Mouse (Mus musculus) midbrain, embryonic 16.5 days (tissue): ENCODE results near the gene Fam222b. TPM values are rescaled to one million over a fixed set of nuclear protein-coding genes. Genes with fewer than 3 reads are reported as not detected.

Experiments used
- ATAC-seq: fragments of 200-750 bp; cut with Nextera tagmentation; 2 replicates; pipeline ENCODE4 v1.8.0; 2017; ENCODE audit warnings: moderate TSS enrichment
- H3K27ac ChIP-seq: fragments of 300-500 bp; sonication (generic); 2 replicates; pipeline ENCODE4 v1.5.1; 2014; ENCODE audit warnings: mild to moderate bottlenecking, low read length, mixed read lengths
- H3K27me3 ChIP-seq: fragments of 300-500 bp; sonication (generic); 2 replicates; pipeline ENCODE4 v1.6.1; 2014; ENCODE audit warnings: low read depth, low read length, mixed read lengths; ENCODE audit not compliant: control insufficient read depth, insufficient read depth
- H3K36me3 ChIP-seq: fragments of 300-500 bp; sonication (generic); 2 replicates; pipeline ENCODE4 v1.6.1; 2014; ENCODE audit warnings: mild to moderate bottlenecking, low read length, moderate library complexity, mixed read lengths; ENCODE audit not compliant: control insufficient read depth, insufficient read depth
- H3K4me1 ChIP-seq: fragments of 300-500 bp; sonication (generic); 2 replicates; pipeline ENCODE4 v1.6.1; 2014; ENCODE audit warnings: mild to moderate bottlenecking, low read length, mixed read lengths; ENCODE audit not compliant: control insufficient read depth, insufficient read depth
- H3K4me2 ChIP-seq: fragments of 300-500 bp; sonication (generic); 2 replicates; pipeline ENCODE4 v1.6.1; 2014; ENCODE audit warnings: mild to moderate bottlenecking, low read length, mixed read lengths
- H3K4me3 ChIP-seq: fragments of 300-500 bp; sonication (generic); 2 replicates; pipeline ENCODE4 v1.5.1; 2014; ENCODE audit warnings: low read depth, mild to moderate bottlenecking, low read length, moderate library complexity, mixed read lengths
- H3K9ac ChIP-seq: fragments of 300-500 bp; sonication (generic); 2 replicates; pipeline ENCODE4 v1.6.1; 2014; ENCODE audit warnings: low read depth, low read length, mixed read lengths
- H3K9me3 ChIP-seq: fragments of 300-500 bp; sonication (generic); replicated peaks from 2 replicates; pipeline ENCODE4 v1.6.1; 2014; ENCODE audit warnings: mild to moderate bottlenecking, low read length, mixed read lengths; ENCODE audit not compliant: control insufficient read depth, poor library complexity, severe bottlenecking
- WGBS: fragments of 180-500 bp; shearing (Covaris S2); extraction: QIAGEN DNeasy Blood & Tissue Kit; methylation state at CpG from one replicate; pipeline ENCODE4 v1.1.7; 2014; 5-methylcytosine and 5-hydroxymethylcytosine counted together
- microRNA counts: library from miRNA; unstranded; fragments of <30 nt; microRNA quantifications from one replicate; lab custom pipeline; 2016
- microRNA-seq: library from miRNA; unstranded; fragments of <30 nt; microRNA quantifications from one replicate; pipeline ENCODE4, GENCODE M21; 2017
- polyA plus RNA-seq: library from polyadenylated mRNA; unstranded; fragments of >200 nt; fragmentation: Nextera tagmentation; extraction: Ambion mirVana; gene quantifications from 2 replicates; pipeline ENCODE4 v1.2.1, GENCODE M21; 2015

Fam222b gene
- polyA plus RNA-seq, 1 experiment from 2014 or later: 28.7 TPM

- 5% methylated on average over 28 of the region's 30 CpGs for WGBS
- Histone ChIP-seq H3K36me3 (peaks cover 20% of the 10 kb centered on the region), H3K4me3 (peak overlapping the region; percentile 30), H3K27me3 (no peaks in the 10 kb centered on the region), H3K27ac (no peak overlapping the region), H3K9ac (no peak overlapping the region; the same call in 1 of the 2 replicates), H3K9me3 (no peaks in the 10 kb centered on the region), H3K4me1 (peaks cover 11% of the 10 kb centered on the region), H3K4me2 (peak overlapping the region; percentile 52)
- no peak; the same call in 1 of the 2 replicates for ATAC-seq
These were observed 100.1 kb downstream of the Fam222b start for GRCm38 (mm10) chr11:78194411-78195100.

- Histone ChIP-seq H3K9ac (no peak overlapping the region), H3K4me2 (peak overlapping the region; percentile 52)
- WGBS: 56% methylated on average over 23 of the region's 23 CpGs
These were observed 100.8 kb downstream of the Fam222b start for GRCm38 (mm10) chr11:78195101-78195863.

GRCm38 (mm10) chr11:78202372-78202771, 107.9 kb downstream of the Fam222b start:
- Histone ChIP-seq H3K4me2 (no peak overlapping the region), H3K4me3 (no peak overlapping the region), H3K4me1 (no peaks in the 10 kb centered on the region), H3K27ac (no peak overlapping the region), H3K27me3 (no peaks in the 10 kb centered on the region), H3K9me3 (no peaks in the 10 kb centered on the region), H3K9ac (no peak overlapping the region), H3K36me3 (peaks cover 13% of the 10 kb centered on the region)
- 94% methylated on average over 3 of the region's 3 CpGs for WGBS
- no peak for ATAC-seq

More at GRCm38 (mm10) chr11:78195101-78195863, 100.8 kb downstream of the Fam222b start:
- Histone ChIP-seq H3K4me3 (peak overlapping the region; percentile 30), H3K4me1 (0 out of 2 replicates have a peak, but pooled peaks cover 4% of the 10 kb centered on the region), H3K9me3 (no peaks in the 10 kb centered on the region), H3K27ac (no peak overlapping the region), H3K27me3 (no peaks in the 10 kb centered on the region), H3K36me3 (peaks cover 20% of the 10 kb centered on the region)
- ATAC-seq: no peak

GRCm38 (mm10) chr11:78204287-78204686, 109.8 kb downstream of the Fam222b start:
- peaks cover 17% of the 10 kb centered on the region for H3K36me3 ChIP-seq

GRCm38 (mm10) chr11:78205361-78206206, 111.1 kb downstream of the Fam222b start:
- Histone ChIP-seq H3K4me1 (no peaks in the 10 kb centered on the region), H3K27me3 (no peaks in the 10 kb centered on the region), H3K4me2 (no peak overlapping the region), H3K4me3 (no peak overlapping the region), H3K9me3 (no peaks in the 10 kb centered on the region), H3K36me3 (peaks cover 25% of the 10 kb centered on the region), H3K9ac (no peak overlapping the region), H3K27ac (peak overlapping the region; percentile 59; the same call in 1 of the 2 replicates)
- 73% methylated on average over 13 of the region's 13 CpGs for WGBS
- ATAC-seq: no peak

More at GRCm38 (mm10) chr11:78204287-78204686, 109.8 kb downstream of the Fam222b start:
- Histone ChIP-seq H3K4me3 (no peak overlapping the region), H3K9me3 (no peaks in the 10 kb centered on the region), H3K27ac (no peak overlapping the region), H3K4me2 (no peak overlapping the region), H3K27me3 (no peaks in the 10 kb centered on the region), H3K4me1 (no peaks in the 10 kb centered on the region), H3K9ac (no peak overlapping the region)
- ATAC-seq: no peak
- 72% methylated on average over 6 of the region's 6 CpGs for WGBS

MicroRNAs encoded within 50 kb of the gene (microRNA counts, 519-probe panel; counts per million panel counts)
- 2,603 counts per million, percentile 77 among the panel's probes with 10 or more counts for microRNA mmu-miR-144 (lab: Ali Mortazavi, UCI)
- 2,591 counts per million, percentile 77 among the panel's probes with 10 or more counts for microRNA mmu-miR-451 (lab: Ali Mortazavi, UCI)

Small RNA genes within 50 kb of the gene (microRNA-seq; reads per million reads assigned to microRNA genes)
- gene Mir144 (78.8 reads per million, percentile 51 among the genes with 10 or more reads in this experiment), gene Mir451a (not detected), gene Mir451b (not detected), gene Mir7653 (0.52 reads per million)

Other genes starting within 250 kb of the Fam222b start
- gene Pipox, start 200.6 kb upstream of the Fam222b start, polyA plus RNA-seq: 6.0 and 7.5 TPM in 2 replicates
- 140 and 146 TPM in 2 replicates for gene Sez6, start 163.9 kb upstream of the Fam222b start, polyA plus RNA-seq
- gene Phf12, start 111.9 kb upstream of the Fam222b start, polyA plus RNA-seq: 11.8 and 17.8 TPM in 2 replicates
- gene Dhrs13, start 62.4 kb upstream of the Fam222b start, polyA plus RNA-seq: 50.5 and 53.3 TPM in 2 replicates
- gene Flot2, start 56.7 kb upstream of the Fam222b start, polyA plus RNA-seq: 71.7 and 83.4 TPM in 2 replicates
- 32.8 and 33.3 TPM in 2 replicates for gene Eral1, start 14.3 kb upstream of the Fam222b start, polyA plus RNA-seq
- gene Traf4, start 70.9 kb downstream of the Fam222b start, polyA plus RNA-seq: 83.8 and 93.2 TPM in 2 replicates
- 4.8 and 6.6 TPM in 2 replicates for gene Nek8, start 82.0 kb downstream of the Fam222b start, polyA plus RNA-seq
- 7.4 and 10.1 TPM in 2 replicates for gene Tlcd1, start 82.1 kb downstream of the Fam222b start, polyA plus RNA-seq
- gene Rpl23a, start 88.9 kb downstream of the Fam222b start, polyA plus RNA-seq: 698 and 713 TPM in 2 replicates
- gene Rab34, start 93.8 kb downstream of the Fam222b start, polyA plus RNA-seq: 49.9 and 55.7 TPM in 2 replicates
- gene Proca1, start 98.7 kb downstream of the Fam222b start, polyA plus RNA-seq: 2.3 and 2.6 TPM in 2 replicates
- 89.6 and 92.8 TPM in 2 replicates for gene Sdf2, start 151.1 kb downstream of the Fam222b start, polyA plus RNA-seq
- 27.5 and 30.7 TPM in 2 replicates for gene Supt6, start 151.3 kb downstream of the Fam222b start, polyA plus RNA-seq
- 50.1 and 58.7 TPM in 2 replicates for gene 2610507B11Rik, start 167.1 kb downstream of the Fam222b start, polyA plus RNA-seq
- 0.15 and 0.25 TPM in 2 replicates for gene BC030499, start 196.2 kb downstream of the Fam222b start, polyA plus RNA-seq
- 4.2 and 6.5 TPM in 2 replicates for gene Spag5, start 206.9 kb downstream of the Fam222b start, polyA plus RNA-seq
- 87.2 and 154 TPM in 2 replicates for gene Aldoc, start 228.3 kb downstream of the Fam222b start, polyA plus RNA-seq
- gene Pigs, start 233.8 kb downstream of the Fam222b start, polyA plus RNA-seq: 70.7 and 79.0 TPM in 2 replicates
- gene Unc119, start 248.8 kb downstream of the Fam222b start, polyA plus RNA-seq: 77.2 and 81.8 TPM in 2 replicates